Mouse (Mus musculus) midbrain, embryonic 15.5 days (tissue): ENCODE results near the gene Gprc5a. TPM values are rescaled to one million over a fixed set of nuclear protein-coding genes. Genes with fewer than 3 reads are reported as not detected.

Experiments
- ATAC-seq: fragments of 200-750 bp; cut with Nextera tagmentation; replicated peaks from 2 replicates; pipeline ENCODE4 v1.8.0; 2017; ENCODE audit warnings: moderate TSS enrichment
- H3K27ac ChIP-seq: fragments of 300-500 bp; sonication (generic); 2 replicates; pipeline ENCODE4 v1.5.1; 2015; ENCODE audit warnings: mild to moderate bottlenecking, inconsistent platforms
- H3K27me3 ChIP-seq: fragments of 300-500 bp; sonication (generic); replicated peaks from 2 replicates; pipeline ENCODE4 v1.6.1; 2015; ENCODE audit warnings: inconsistent platforms
- H3K36me3 ChIP-seq: fragments of 300-500 bp; sonication (generic); replicated peaks from 2 replicates; pipeline ENCODE4 v1.6.1; 2015; ENCODE audit warnings: inconsistent platforms
- H3K4me1 ChIP-seq: fragments of 300-500 bp; sonication (generic); 2 replicates; pipeline ENCODE4 v1.6.1; 2015; ENCODE audit warnings: inconsistent platforms
- H3K4me2 ChIP-seq: fragments of 300-500 bp; sonication (generic); 2 replicates; pipeline ENCODE4 v1.6.1; 2015; ENCODE audit warnings: inconsistent platforms, mild to moderate bottlenecking, moderate library complexity
- H3K4me3 ChIP-seq: fragments of 300-500 bp; sonication (generic); 2 replicates; pipeline ENCODE4 v1.5.1; 2015; ENCODE audit warnings: mild to moderate bottlenecking, inconsistent platforms
- H3K9ac ChIP-seq: fragments of 300-500 bp; sonication (generic); 2 replicates; pipeline ENCODE4 v1.6.1; 2015; ENCODE audit warnings: mild to moderate bottlenecking, inconsistent platforms
- H3K9me3 ChIP-seq: fragments of 300-500 bp; sonication (generic); 2 replicates; pipeline ENCODE4 v1.6.1; 2016; ENCODE audit warnings: inconsistent platforms
- WGBS: fragments of 180-500 bp; shearing (Covaris S2); methylation state at CpG from one replicate; pipeline ENCODE4 v1.1.7; 2015; ENCODE audit warnings: mixed read lengths; 5-methylcytosine and 5-hydroxymethylcytosine counted together
- polyA plus RNA-seq: library from polyadenylated mRNA; unstranded; fragments of >200 nt; fragmentation: Nextera tagmentation; extraction: Ambion mirVana; gene quantifications from 2 replicates; pipeline ENCODE4 v1.2.1, GENCODE M21; 2015

Gene Gprc5a
- polyA plus RNA-seq, 1 experiment from 2014 or later = 0.65 TPM

DNA sequence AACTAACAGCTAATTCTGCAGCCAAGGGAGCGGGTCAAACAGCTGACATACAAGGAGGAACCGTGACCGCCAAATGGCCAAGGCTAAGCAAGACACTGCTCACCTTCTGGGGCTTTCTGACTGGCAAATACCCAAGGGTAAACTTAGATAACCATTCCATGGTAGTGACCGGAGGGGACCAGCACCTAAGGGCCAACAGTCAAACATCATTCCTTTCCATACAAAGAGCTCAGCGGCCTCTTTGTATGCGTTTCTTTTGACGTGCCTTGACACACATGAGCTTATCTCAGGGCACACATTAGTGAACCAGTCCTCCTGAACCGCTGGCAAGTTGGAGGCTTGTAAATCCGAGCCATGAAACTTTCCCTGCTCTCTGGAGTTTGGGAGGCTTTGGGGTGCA is 18.2 kb upstream of the Gprc5a start:
- ATAC-seq = no peak
- Histone ChIP-seq H3K36me3 (no peaks in the 10 kb centered on the region), H3K4me1 (no peaks in the 10 kb centered on the region), H3K4me3 (no peak overlapping the region), H3K4me2 (no peak overlapping the region), H3K27ac (no peak overlapping the region), H3K27me3 (no peaks in the 10 kb centered on the region), H3K9me3 (no peaks in the 10 kb centered on the region), H3K9ac (no peak overlapping the region)
- WGBS = 76% methylated on average over 9 of the region's 9 CpGs

DNA sequence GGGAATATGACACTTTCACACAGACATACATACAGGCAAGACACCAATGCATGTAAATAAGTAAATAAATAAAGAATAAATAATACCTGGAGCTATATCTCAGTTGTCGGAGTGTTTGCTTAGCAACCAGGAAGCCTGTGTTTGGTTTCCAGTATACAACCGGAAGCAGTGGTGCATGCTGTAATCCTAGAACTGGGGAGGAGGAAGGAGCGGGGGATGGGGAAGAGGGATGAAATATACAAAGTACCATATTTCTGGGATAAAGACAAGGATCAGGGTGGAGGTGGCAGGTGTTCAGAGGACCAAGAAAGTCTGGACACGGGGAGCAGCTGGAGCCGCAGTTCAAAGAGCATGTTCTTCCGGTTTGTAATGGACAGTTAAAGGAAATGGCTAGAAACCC is 16.9 kb upstream of the Gprc5a start:
- Histone ChIP-seq H3K27ac (no peak overlapping the region), H3K27me3 (no peaks in the 10 kb centered on the region), H3K4me2 (no peak overlapping the region), H3K36me3 (no peaks in the 10 kb centered on the region), H3K4me1 (no peaks in the 10 kb centered on the region), H3K9ac (no peak overlapping the region), H3K4me3 (no peak overlapping the region), H3K9me3 (no peaks in the 10 kb centered on the region)
- WGBS = 86% methylated on average over 6 of the region's 6 CpGs
- ATAC-seq = no peak

DNA sequence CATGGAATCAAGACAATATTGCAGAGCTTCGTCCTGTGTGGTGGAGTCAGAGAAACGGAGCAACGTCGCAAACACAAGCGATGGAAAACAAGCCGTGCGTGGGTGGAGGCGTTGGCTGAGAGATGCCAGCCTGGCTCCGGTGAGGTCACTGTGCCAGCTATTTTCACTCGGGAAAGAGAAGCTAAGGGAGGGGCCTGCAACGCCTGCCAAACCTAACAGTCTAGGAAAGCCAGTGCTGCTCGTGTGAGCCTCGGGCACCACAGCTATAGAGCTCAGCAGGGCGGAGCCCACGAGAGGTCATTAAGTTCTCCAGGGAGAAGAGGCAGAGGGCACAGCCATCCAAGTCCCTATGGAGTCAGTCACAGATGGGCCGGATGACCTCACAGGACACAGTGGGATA is 16.5 kb upstream of the Gprc5a start:
- no peaks in the 10 kb centered on the region for H3K36me3 ChIP-seq
- H3K4me1 ChIP-seq = no peaks in the 10 kb centered on the region
- no peaks in the 10 kb centered on the region for H3K27me3 ChIP-seq
- no peak overlapping the region for H3K4me3 ChIP-seq
- H3K27ac ChIP-seq = no peak overlapping the region
- no peaks in the 10 kb centered on the region for H3K9me3 ChIP-seq
- ATAC-seq = no peak
- no peak overlapping the region for H3K9ac ChIP-seq
- H3K4me2 ChIP-seq = no peak overlapping the region
- 87% methylated on average over 16 of the region's 16 CpGs for WGBS

DNA sequence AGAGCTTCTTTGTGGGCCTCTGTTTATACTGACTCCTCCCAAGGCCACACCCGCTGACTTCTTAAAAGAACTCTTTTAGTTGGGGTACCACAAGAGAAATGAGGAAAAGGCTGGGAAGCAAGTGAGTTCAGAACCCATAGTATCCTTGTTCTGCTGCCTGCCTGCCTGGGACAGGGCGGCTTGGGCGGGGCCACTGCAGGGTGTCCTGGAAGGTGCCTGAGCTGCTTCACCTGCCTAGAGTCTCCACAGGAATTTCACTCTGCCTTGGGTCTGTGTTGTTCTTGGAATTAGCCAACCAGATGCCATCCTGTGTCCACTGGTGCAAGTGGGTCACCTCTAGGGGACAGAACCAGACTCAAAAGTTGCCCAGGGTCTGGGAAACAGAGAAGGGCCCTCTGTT is 11.7 kb upstream of the Gprc5a start:
- 85% methylated on average over 3 of the region's 3 CpGs for WGBS
- no peak overlapping the region for H3K9ac ChIP-seq
- no peaks in the 10 kb centered on the region for H3K27me3 ChIP-seq
- H3K36me3 ChIP-seq = no peaks in the 10 kb centered on the region
- no peak for ATAC-seq
- H3K9me3 ChIP-seq = no peaks in the 10 kb centered on the region
- no peak overlapping the region for H3K4me2 ChIP-seq
- H3K27ac ChIP-seq = no peak overlapping the region
- H3K4me1 ChIP-seq = no peaks in the 10 kb centered on the region
- H3K4me3 ChIP-seq = no peak overlapping the region

DNA sequence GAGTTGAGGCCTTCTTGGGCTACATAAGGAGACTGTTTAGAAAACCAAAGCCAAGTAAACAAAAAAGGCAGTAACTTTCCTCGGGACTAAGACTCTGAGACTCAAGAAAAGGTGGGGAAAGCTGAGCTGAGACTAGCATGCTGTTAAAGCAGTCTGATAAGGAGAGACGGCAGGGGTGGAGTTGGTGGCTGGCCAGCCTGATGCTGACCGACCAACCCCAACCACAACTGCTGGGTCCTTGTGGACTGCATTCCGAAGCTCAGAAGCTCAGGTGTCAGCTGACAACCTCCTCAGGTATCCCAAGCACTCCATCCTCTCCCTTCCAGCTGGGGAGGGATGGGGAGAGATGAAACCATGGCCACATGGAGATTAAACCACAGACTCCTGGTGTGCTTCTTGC is 9.6 kb upstream of the Gprc5a start:
- Histone ChIP-seq H3K4me1 (no peaks in the 10 kb centered on the region), H3K36me3 (no peaks in the 10 kb centered on the region), H3K27ac (no peak overlapping the region), H3K9ac (no peak overlapping the region), H3K4me3 (no peak overlapping the region), H3K9me3 (no peaks in the 10 kb centered on the region), H3K4me2 (no peak overlapping the region), H3K27me3 (no peaks in the 10 kb centered on the region)
- ATAC-seq = no peak
- 62% methylated on average over 4 of the region's 4 CpGs for WGBS

DNA sequence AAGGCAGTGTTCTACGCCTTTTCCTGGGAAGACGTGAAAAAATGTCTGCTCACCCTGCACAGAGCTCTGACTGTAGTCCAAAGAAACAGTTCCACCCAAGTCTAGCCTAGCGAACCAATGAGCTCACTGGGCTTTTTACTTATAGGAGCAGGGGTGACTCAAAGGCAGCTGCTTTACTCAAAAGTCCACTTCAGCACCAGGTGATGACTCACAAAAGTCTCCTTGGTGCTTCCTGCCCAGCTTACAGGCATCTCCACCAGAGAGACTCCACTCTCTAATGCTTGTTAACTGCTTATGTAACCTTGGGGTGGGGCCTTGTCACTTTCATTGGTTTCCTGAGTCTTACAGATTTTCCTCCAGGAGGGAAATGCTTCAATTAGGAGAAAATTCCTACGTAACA is 4.7 kb upstream of the Gprc5a start:
- Histone ChIP-seq H3K27ac (no peak overlapping the region), H3K4me1 (peaks cover 8% of the 10 kb centered on the region), H3K9me3 (no peaks in the 10 kb centered on the region), H3K4me2 (no peak overlapping the region), H3K27me3 (peaks cover 2% of the 10 kb centered on the region; the same call in 1 of the 2 replicates), H3K9ac (no peak overlapping the region), H3K4me3 (no peak overlapping the region), H3K36me3 (no peaks in the 10 kb centered on the region)
- WGBS = 93% methylated on average over 4 of the region's 4 CpGs
- no peak for ATAC-seq

DNA sequence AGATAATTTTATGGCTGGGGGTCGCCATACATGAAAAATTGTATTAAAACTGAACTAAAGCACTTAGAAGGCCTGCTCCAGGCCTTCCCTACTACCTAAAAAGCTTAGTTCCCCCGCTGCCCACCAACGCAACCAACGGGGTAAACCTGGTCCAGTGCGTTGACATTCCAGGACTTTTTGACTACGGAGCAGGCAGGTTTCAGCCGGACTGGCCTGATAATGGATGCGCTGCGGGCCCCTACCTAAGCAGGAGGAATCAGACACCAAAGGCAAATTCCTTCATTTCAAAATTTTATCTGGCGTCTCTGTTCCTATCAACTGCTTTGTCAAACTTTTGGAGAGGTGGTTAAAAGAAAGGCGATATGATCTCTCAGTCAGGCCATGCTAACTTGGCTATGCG is 830 bp upstream of the Gprc5a start:
- Histone ChIP-seq H3K9me3 (no peaks in the 10 kb centered on the region), H3K36me3 (no peaks in the 10 kb centered on the region), H3K4me1 (peaks cover 11% of the 10 kb centered on the region), H3K9ac (no peak overlapping the region), H3K4me2 (no peak overlapping the region), H3K27me3 (peaks cover 13% of the 10 kb centered on the region), H3K4me3 (no peak overlapping the region), H3K27ac (no peak overlapping the region)
- no peak for ATAC-seq
- WGBS = 57% methylated on average over 12 of the region's 12 CpGs

DNA sequence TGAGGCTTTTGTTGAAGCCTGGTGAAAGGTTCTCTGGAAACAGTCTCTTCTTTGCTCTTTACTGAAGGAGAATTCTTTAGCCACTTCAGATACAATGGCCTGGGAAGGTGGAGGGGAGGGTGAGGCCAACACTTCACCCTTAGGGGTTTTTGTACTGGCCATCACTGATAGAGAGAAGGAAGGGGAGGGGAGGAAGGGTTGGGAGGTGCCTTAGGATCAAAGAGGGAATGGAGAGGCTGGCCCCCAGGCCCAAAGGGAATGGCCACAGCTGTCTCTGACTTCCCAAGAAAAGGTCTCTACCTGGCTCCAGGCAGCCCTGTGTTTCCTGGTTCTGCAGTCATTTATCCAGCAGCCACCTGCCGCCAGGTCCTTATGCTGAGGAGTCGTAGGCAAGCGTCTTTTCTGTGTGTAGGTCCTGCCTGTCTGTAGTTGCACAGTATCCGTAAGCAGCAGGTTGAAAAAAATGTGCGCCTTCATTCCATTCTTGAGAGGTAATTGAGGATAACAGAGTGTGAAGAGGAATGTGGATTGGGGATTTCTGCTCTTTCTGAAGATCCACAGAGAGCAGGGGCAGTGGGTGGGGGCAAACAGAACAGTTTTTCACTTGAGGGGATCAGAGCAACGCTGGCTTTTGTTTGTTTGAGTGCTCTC is 1.5 kb downstream of the Gprc5a start:
- H3K9me3 ChIP-seq = no peaks in the 10 kb centered on the region
- no peak overlapping the region for H3K4me3 ChIP-seq
- H3K9ac ChIP-seq = no peak overlapping the region
- no peak overlapping the region for H3K27ac ChIP-seq
- WGBS = 19% methylated on average over 6 of the region's 6 CpGs
- H3K27me3 ChIP-seq = peaks cover 13% of the 10 kb centered on the region
- H3K4me1 ChIP-seq = peaks cover 11% of the 10 kb centered on the region
- ATAC-seq = no peak
- no peak overlapping the region for H3K4me2 ChIP-seq
- no peaks in the 10 kb centered on the region for H3K36me3 ChIP-seq

DNA sequence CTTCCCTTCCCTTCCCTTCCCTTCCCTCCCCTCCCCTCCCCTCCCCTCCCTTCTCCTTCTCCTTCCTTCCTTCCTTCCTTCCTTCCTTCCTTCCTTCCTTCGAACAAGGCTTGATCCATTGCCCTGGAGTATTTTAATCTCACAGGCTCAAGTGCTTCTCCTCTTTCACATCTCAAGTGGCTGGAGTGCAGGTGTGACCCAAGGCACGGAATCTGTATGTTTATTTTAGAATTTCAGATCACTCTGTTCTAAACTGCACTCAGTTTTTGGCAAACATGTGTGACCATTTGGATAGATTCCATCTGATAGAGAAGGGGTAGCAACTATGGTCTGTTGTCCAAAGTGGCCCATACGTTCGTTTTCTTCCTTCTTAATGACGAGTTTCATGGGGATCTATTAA is 2.8 kb downstream of the Gprc5a start:
- Histone ChIP-seq H3K4me2 (no peak overlapping the region), H3K4me3 (no peak overlapping the region), H3K9ac (no peak overlapping the region), H3K36me3 (no peaks in the 10 kb centered on the region), H3K4me1 (peaks cover 11% of the 10 kb centered on the region), H3K27me3 (peaks cover 13% of the 10 kb centered on the region), H3K27ac (no peak overlapping the region), H3K9me3 (no peaks in the 10 kb centered on the region)
- ATAC-seq = no peak
- WGBS = 92% methylated on average over 4 of the region's 5 CpGs

DNA sequence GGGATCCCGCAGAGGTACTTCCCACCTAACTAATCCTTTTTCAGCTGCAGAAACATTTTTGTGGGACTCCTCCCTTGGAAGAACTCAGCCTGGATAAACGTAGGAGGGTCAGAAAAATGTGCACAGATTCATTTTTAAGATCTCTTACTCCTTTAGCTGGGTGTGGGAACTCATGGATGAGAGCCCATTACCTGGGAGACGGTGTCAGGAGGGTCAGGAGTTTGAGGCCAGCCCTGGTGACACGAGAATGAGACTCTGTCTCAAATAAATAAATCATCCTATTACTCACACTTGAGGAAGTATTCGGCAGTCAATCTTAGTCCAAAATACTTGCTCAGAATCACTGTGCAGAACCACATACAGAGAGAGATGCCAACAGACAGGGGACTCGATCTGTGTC is 4.4 kb downstream of the Gprc5a start:
- H3K27ac ChIP-seq = no peak overlapping the region
- no peak for ATAC-seq
- H3K4me3 ChIP-seq = no peak overlapping the region
- no peak overlapping the region for H3K9ac ChIP-seq
- H3K4me2 ChIP-seq = no peak overlapping the region
- no peaks in the 10 kb centered on the region for H3K36me3 ChIP-seq
- H3K27me3 ChIP-seq = peaks cover 11% of the 10 kb centered on the region
- H3K9me3 ChIP-seq = no peaks in the 10 kb centered on the region
- 80% methylated on average over 6 of the region's 6 CpGs for WGBS
- H3K4me1 ChIP-seq = peaks cover 11% of the 10 kb centered on the region

DNA sequence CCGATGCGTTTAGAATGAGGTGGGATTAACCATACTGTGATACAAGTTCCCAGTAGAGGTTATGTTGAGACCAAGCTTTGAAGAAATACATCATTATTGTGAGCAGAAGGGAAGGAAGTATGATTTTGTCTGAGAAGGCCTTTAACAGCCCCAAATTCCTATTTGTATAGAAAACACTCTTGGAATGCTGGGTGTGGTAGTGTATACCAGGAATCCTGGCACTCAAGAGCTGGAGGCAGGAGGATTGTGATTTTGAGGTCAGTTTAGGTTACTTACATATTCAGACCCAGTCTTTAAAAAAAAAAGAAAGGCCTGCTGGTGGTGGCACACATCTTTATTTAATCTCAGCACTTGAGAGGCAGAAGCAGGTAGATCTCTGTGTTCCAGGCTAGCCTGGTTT is 4.9 kb downstream of the Gprc5a start:
- Histone ChIP-seq H3K36me3 (no peaks in the 10 kb centered on the region), H3K4me3 (no peak overlapping the region), H3K9ac (no peak overlapping the region), H3K4me2 (no peak overlapping the region), H3K9me3 (no peaks in the 10 kb centered on the region), H3K27ac (no peak overlapping the region), H3K4me1 (peaks cover 7% of the 10 kb centered on the region), H3K27me3 (peaks cover 11% of the 10 kb centered on the region)
- 87% methylated on average over 2 of the region's 2 CpGs for WGBS
- ATAC-seq = no peak

DNA sequence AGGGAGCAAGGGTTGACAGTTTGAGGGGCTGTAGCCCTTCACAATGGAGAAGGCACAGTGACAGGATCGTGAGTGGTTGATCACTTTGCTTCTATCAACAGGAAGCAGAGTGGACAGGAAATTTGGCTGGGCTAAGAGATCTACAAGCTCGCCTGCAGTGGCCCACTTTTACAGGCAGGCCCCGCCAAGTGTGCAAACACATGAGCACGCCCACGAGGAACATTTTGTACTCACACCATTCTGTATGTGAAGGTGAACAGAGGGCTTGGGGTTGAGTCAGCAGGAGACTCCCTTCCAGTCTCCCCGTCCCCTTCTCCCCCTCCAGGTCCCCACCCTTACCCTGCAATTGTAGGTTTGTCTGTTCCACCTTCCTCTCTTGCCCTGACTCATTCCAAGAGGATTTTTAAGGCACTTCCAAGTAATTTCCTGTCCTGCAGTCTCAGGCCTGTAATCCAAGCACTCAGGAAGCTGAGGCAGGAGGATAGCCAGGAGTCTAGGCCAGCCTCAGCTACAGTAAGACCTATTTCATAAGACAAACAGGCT is 9.0 kb downstream of the Gprc5a start:
- no peak overlapping the region for H3K4me3 ChIP-seq
- no peaks in the 10 kb centered on the region for H3K9me3 ChIP-seq
- H3K9ac ChIP-seq = no peak overlapping the region
- 86% methylated on average over 6 of the region's 6 CpGs for WGBS
- no peaks in the 10 kb centered on the region for H3K4me1 ChIP-seq
- no peak for ATAC-seq
- no peak overlapping the region for H3K4me2 ChIP-seq
- H3K36me3 ChIP-seq = no peaks in the 10 kb centered on the region
- no peak overlapping the region for H3K27ac ChIP-seq
- no peaks in the 10 kb centered on the region for H3K27me3 ChIP-seq

DNA sequence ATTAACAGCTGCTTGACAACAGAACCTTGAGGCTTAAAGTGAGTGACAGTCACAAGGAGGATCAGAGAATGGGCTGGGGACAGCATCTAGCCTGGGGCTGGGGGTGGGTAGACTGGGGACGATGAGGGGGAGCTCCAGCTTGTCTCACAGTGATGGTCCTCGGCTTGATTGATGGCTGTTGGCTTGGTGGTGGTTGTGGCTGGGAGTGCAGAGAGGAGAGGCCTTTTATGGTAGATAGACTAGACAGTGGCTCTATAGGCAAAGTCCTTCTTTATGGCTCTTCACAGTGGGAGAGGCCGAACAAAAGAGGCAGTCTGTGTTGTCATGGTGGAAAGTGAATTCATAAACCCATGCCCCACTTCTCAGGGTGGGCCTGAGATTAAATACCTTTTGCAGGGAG is 10.8 kb downstream of the Gprc5a start:
- WGBS = 46% methylated on average over 3 of the region's 3 CpGs
- no peak for ATAC-seq

More for the DNA sequence above, 10.8 kb downstream of the Gprc5a start:
- no peaks in the 10 kb centered on the region for H3K36me3 ChIP-seq
- H3K4me3 ChIP-seq = no peak overlapping the region
- no peaks in the 10 kb centered on the region for H3K9me3 ChIP-seq
- no peaks in the 10 kb centered on the region for H3K4me1 ChIP-seq
- H3K9ac ChIP-seq = no peak overlapping the region
- H3K4me2 ChIP-seq = no peak overlapping the region
- H3K27ac ChIP-seq = no peak overlapping the region
- H3K27me3 ChIP-seq = no peaks in the 10 kb centered on the region
